Mouse (Mus musculus) kidney, adult 11 months (tissue): ENCODE measurements at regions not wholly inside any gene's neighbourhood (a gene's known extent, or its start where the extent isn't known, plus 50 kb on each side); places are given as distances from the start of the nearest gene placed in this dataset.

Experiments used
- DNase-seq: peaks from one replicate; pipeline ENCODE4 v3.0.0; 2022

GRCm38 (mm10) chr1:102628061-102628460 is 2140.3 kb upstream of the Cdh20 start:
- peak; percentile 87 for DNase-seq

GRCm38 (mm10) chr1:102644379-102644778 is 2123.9 kb upstream of the Cdh20 start:
- no peak for DNase-seq

GRCm38 (mm10) chr1:102687367-102688070 is 2080.8 kb upstream of the Cdh20 start:
- no peak for DNase-seq

- no peak for DNase-seq
Observed at GRCm38 (mm10) chr1:102716459-102716858, 2051.9 kb upstream of the Cdh20 start.

GRCm38 (mm10) chr1:102733991-102734390 is 2034.3 kb upstream of the Cdh20 start:
- no peak for DNase-seq

- no peak for DNase-seq
Observed at GRCm38 (mm10) chr1:102735392-102735791, 2032.9 kb upstream of the Cdh20 start.

- DNase-seq: no peak
Observed at GRCm38 (mm10) chr1:102757941-102758340, 2010.4 kb upstream of the Cdh20 start.
